Mouse (Mus musculus) kidney, adult 9 months (tissue): ENCODE data around the gene Pnpla5.
"Not testable (repeated sequence)": the region's sequence is repeated elsewhere in the genome, so short reads cannot be mapped to it uniquely, and the experiment has no call there.

Source experiments
- DNase-seq: peaks from one replicate; pipeline ENCODE4 v3.0.0; 2022

The Pnpla5 gene

GRCm38 (mm10) chr15:84115727-84116126, 7.2 kb downstream of the Pnpla5 start:
- no peak for DNase-seq

- no peak for DNase-seq
Observed at GRCm38 (mm10) chr15:84113873-84114272, 9.1 kb downstream of the Pnpla5 start.

GRCm38 (mm10) chr15:84108899-84109298, 14.1 kb downstream of the Pnpla5 start:
- DNase-seq, result peak; percentile 5

GRCm38 (mm10) chr15:84105924-84106500, 17.0 kb downstream of the Pnpla5 start:
- DNase-seq, result no peak

DNA sequence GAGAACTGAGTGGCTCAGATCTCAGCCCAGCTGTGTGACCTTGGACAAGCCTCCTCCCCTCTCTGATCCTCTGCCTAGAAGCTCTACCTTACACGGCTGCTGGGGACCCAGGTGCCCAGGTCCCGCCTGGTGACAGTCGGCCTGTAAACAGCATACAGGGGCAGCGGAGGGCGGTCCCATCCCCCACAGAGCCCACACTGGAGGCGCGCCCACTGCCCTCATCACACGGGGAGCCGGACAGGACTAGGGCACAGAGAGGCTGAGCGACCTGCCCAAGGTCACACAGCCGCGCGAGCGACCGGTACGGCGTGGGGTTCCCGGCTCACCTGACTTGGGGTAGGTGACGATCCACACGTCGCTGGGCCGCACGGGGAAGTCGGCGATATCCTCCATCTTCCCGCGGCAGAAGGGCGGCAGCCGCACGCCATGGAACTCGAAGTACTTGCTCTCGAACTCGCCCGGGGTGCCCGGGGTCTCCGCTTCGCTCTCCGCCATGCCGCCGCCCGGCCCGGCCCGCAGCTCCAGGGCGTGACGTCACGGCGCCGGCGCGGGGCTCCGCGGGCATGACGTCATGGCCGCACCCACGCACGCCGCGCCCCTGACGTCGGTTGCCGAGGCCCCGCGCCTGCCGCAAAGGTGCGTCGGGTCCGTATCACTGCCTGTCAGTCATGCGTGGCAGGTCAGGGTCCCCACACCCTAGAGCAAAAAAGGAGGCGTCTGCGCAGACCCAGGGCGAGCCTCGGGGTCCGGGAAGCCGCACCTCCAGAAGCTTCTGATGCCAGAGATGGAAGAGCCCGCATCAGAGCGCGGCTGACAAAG, 17.7 kb downstream of the Pnpla5 start, which contains the start of gene Sult4a1:
Gene Sult4a1 (minus strand): TSS at position 650 of the 819 bp plus-strand sequence.
- DNase-seq, result no peak

DNA sequence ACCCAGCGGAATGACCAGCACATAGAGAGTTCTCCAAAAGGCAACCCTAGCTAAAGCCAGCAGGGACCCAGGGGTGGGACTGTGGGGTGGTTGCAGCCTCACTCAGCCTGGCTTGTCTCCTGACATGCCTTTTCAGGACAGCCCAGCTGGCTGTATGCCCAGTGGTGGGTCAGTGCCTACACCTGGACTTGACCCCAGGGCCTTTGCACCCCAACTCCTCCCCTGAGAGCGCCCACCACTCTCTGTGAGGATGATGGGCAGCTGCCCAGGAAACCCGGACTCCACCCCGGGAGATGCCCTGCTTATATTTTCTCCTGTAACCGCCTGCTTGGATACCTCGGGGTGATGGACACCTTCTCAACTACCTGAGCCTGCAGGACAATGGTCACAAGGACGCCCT, 18.3 kb downstream of the Pnpla5 start:
- no peak for DNase-seq

DNA sequence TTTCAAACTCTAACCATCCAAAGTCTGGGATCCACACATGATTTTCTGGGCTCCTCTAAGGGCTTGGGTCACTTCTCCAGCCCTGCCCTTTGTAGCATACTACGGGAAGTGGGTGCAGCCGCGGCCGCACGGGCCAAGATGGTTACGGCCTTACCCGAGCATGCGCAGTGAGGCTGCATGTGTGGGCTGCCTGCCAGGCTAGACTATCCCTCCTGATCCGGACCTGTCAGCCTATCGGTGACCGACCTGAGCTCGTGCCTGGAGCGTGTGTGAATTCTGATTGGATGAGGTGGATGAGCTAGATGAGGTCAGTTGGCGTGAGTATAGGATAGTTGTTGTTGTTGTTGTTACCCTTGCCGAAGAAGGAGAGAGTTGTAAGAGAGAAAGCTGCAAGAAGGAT, 25.4 kb downstream of the Pnpla5 start:
- DNase-seq, result not testable (repeated sequence)

DNA sequence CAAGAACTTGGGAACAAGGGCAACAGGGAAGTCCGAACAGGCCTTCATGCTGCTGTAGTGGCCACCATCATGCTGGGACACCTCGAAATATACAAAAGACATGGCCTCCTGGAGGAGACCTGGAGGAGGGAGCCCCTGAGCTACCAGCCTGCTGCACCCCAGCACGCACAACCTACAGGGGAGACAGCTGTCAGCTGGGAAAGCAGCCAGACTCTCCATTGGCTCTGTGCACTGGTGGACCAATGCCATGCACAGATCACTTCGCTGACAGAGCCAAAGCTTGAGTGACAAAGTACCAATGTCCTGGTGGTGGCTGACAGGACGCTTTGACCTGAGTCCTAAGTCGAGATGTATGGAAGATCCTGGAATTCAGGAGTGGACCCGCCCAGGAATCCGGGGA, 26.9 kb downstream of the Pnpla5 start:
- DNase-seq, result no peak

DNA sequence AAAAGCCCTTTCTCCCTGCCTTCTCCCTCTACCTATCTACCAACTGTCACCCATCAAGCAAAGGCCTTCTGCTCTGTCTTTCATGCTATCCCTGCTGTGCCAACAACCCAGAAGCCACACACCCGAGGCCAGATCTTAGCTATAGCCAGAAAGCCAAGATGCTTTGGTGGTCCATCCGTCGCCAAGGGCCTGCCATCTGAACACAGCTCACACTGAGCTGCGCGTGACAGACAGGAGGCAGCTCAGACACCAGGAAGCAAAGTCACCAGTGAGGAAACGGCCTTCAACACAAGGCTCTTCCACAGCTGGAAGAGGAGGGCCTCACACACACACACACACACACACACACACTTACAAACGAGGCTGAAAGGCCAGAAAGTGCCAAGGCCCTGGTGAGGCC, 28.1 kb downstream of the Pnpla5 start:
- DNase-seq, result no peak

GRCm38 (mm10) chr15:84086775-84087174, 36.2 kb downstream of the Pnpla5 start:
- DNase-seq, result no peak

GRCm38 (mm10) chr15:84086364-84086763, 36.6 kb downstream of the Pnpla5 start:
- DNase-seq, result no peak

GRCm38 (mm10) chr15:84080069-84080468, 42.9 kb downstream of the Pnpla5 start:
- no peak for DNase-seq

DNA sequence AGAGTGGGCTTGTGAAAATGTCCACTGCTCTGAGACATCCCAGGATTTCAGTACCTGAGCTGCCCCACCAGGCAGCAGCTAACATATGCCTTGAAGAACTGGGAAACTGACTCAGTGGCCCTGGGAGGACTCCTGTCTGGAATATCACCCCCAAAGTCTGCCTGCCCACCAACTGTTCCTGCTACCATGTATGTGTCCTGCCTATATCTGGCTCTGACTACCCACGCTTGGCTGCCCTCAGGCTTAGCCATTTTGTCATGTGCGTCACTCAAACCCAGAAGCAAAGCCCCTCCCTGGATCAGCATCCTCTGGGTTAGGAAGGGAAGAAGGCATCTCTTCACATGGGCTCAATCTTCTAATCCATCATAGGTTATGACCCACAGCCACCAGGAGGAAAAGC, 43.5 kb downstream of the Pnpla5 start:
- no peak for DNase-seq

DNA sequence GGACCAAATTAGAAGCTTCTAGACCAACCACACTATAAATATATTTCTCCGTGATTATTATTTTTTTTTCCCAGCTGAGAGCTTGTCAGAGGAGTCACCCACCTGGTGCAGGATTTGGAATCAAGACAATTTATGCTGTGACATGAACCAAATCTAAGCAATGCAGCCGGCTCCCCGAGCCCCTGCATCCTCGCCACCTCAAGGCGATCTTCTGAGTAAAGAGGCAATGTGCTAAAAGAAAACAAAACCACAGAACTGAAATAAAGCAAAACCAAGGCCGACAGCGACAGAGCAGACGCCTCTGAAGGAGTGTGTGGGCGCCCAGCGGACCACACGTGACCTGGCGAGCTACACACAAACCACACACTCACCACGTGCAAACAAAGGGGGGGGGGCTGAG, 44.3 kb downstream of the Pnpla5 start:
- DNase-seq, result no peak

GRCm38 (mm10) chr15:84077151-84077550, 45.8 kb downstream of the Pnpla5 start:
- no peak for DNase-seq

GRCm38 (mm10) chr15:84074705-84075185, 48.2 kb downstream of the Pnpla5 start:
- DNase-seq, result no peak

GRCm38 (mm10) chr15:84073911-84074704, 48.9 kb downstream of the Pnpla5 start:
- DNase-seq, result peak; percentile 48

DNA sequence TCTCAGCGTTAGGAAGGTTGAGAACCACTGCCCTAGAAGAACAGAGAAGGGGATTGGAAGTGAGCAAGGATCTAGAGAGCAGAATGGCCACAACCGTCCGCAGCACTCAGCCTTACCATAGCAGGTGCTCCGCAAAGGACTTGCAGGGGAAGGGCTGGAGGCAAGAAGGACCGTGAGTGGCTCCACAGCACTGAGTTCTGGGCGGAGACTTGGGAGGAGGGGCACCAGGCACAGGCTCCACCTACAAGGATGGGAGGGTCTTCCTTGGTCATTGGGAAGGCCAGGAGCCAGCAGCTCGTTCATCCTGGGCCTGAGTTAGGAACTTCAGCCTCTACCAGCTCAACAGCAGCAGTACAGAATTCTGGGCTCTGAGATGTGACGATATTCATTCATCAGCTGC, 49.9 kb downstream of the Pnpla5 start:
- DNase-seq, result no peak

DNA sequence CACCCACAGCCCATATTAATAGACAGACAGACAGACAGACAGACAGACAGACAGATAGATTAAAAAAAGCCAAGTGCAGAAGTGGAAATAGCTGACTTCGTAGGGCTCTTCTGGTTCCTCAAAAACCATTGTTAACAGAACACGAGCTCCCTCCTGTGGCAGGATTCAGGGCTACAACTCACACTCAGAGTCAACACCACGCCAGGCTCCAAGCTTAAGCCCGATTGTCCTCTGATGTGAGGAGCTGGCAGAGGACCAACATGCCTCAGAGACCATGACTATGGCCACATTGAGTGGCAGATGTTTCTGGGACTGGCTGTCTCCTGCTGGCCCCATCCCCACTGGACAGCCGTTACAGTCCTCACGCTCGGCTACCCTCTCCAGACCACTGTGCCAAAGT, 50.7 kb downstream of the Pnpla5 start:
- peak; percentile 50 for DNase-seq

DNA sequence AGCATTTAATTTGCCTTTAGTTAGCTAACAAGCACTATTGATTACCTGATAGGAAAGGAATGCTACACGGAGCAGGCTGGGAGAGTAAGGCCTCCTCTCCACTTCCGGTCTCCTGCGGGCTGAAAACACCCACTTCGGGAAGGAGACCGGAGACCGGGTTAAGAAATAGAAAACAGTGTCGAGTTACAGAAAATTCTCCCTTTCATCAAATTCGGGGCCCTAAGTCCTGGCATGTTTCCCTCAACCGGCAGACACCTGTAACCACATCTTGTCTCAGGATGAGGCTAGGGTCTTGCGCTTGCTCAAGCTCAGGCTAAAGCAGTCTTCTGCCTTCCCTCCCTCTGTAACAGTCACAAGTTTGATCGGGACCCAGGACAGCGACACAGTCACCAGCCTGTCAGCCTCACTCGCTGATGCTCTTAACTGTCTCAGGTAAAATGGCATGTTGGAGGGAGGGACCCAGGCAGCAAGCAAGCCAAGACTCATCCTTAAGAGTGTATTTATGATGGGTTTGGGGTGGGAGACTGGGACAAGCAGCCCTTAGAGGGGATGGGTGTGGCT, 52.8 kb downstream of the Pnpla5 start:
- no peak for DNase-seq

GRCm38 (mm10) chr15:84069455-84070050, 53.4 kb downstream of the Pnpla5 start:
- DNase-seq, result no peak

GRCm38 (mm10) chr15:84065701-84066100, 57.3 kb downstream of the Pnpla5 start:
- no peak for DNase-seq

- DNase-seq, result no peak
Observed at GRCm38 (mm10) chr15:84065140-84065539, 57.8 kb downstream of the Pnpla5 start, which contains the start of gene Efcab6. Gene Efcab6, minus strand, starts transcription at chr15:84065379.
